Mouse (Mus musculus): ENCODE results near the gene Adam19.

The Adam19 gene

GRCm38 (mm10) chr11:46054911-46055895, 589 bp upstream of the Adam19 start:
- no peak for DNase-seq (ENCODE audit: low read depth, low spot score)

DNA sequence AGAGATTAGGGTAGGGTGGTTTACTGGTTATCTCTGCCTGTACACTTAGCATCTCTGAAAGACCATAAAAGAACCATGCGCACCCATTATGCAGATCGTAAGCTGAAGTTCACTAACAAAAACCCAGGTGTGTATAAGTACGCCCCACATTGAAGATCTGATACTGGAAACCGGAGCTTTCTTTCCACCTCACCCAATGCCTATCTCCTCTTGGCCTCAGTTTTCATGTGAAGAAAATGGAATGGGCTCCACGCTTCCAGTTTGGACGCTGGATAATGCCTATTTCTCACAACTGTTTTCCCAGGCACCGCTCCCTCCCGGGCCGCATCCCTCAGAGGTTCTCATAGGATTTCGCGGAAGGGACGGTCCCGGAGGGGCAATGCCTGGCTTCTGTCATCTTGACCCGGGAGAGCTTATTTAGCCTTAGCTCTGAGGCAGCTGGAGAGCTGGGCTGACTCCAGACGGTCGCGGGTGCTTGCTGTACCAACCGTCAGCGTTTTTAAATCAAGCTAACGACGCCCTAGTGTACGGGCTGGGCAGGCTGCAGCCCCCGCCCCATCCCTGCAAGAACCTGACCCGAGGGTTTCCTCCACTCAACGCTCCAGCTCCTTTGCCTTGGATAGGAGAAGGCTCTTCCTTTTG, 1.1 kb downstream of the Adam19 start:
- DNase-seq (ENCODE audit: low read depth, low spot score) = no peak

GRCm38 (mm10) chr11:46058011-46058410, 2.2 kb downstream of the Adam19 start:
- DNase-seq (ENCODE audit: low read depth, low spot score) = no peak

GRCm38 (mm10) chr11:46058916-46059315, 3.1 kb downstream of the Adam19 start:
- no peak for DNase-seq (ENCODE audit: low read depth, low spot score)

DNA sequence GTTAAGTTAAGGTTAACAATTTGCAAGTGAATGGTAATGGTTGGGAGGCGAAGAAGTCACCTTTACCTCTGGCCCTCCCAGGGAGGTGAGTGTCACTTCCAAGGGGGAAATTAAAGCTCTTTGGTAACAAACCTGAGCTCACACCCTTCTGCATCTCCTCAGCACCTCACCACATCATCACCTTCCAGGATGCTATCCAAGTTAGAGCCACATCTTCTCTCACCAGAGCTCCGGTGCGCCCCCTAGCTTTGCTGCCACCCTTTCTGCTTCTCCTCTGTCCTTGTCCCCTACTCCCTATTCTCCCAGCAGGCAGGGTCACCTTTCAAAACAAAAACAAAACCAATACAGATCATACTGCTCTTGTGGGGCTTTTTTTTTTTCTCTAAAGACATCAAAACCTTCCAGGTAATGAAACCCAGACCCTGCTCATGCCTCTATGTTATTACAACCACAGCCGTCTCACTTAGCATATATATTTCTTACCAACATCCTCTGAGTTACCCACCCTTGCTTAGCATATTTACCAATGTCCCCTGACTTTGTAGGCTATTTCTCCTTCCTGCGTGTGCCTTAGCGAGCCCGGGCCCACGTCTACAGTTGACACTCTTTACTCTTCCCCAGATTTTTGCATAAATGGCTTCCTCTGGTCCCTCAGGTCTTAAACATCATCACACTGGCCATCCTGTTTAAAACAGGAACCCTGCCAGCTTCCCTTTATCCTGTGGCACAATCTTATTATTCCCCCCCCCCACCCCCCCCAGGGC, 4.3 kb downstream of the Adam19 start:
- DNase-seq (ENCODE audit: low read depth, low spot score) = no peak

- no peak for DNase-seq (ENCODE audit: low read depth, low spot score)
Observed at GRCm38 (mm10) chr11:46060651-46061020, 4.8 kb downstream of the Adam19 start.

GRCm38 (mm10) chr11:46061776-46062445, 6.1 kb downstream of the Adam19 start:
- DNase-seq (ENCODE audit: low read depth, low spot score) = no peak

- no peak for DNase-seq (ENCODE audit: low read depth, low spot score)
Observed at GRCm38 (mm10) chr11:46062569-46062968, 6.8 kb downstream of the Adam19 start.

DNA sequence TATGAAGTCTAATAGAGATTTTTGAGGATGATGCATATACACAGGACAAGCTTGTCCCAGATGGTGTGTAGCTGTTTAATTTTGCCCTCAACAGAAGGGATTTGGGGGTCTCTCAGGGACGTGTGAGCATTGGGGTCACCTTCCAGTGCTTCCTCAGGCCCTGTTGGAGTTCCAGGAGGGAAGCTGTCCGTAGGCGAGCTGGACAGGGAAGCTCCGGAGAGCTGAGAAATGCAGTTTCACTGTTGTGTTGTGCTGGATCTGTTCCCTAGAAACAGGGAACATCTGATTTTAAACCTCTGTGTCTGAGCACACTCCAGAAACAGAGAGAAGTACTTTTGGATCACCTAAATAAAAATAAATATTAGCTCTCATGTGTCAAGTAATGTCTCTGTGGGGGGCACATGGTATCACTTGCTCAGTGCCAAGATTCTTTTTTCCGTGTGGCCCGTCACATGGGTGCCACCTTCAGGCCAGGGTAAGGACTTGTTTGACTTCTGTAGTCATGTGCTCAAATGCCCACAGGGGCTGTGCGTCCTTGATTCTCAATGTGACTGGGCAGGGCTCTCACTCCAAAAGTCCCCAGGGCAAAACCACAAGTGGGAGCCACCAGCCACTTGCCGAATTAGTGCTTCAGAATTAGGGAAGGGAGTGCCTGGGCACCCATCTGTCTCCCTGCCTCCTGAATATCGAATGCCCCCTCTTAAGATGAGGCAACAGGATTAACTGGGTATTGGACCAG, 7.4 kb downstream of the Adam19 start:
- DNase-seq (ENCODE audit: low read depth, low spot score) = no peak

DNA sequence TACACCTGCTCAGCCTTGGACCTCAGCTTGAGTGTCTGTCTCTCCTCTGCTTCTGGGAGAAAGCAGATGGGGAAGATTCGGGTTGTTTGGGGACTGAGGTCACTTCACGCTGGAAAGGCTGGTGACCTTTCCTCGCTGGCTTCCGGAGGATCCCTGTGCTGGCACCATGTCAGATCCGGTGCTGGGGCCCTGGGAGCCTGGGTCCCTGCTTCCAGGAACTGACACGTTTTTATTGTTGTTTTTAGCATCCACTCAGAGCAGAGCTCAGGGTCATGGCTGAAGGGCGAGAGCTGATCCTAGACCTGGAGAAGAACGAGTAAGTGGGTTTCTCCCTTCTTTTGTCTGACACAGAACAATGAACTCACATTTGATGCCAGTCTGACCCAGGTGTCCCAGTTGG, 9.0 kb downstream of the Adam19 start:
- DNase-seq (ENCODE audit: low read depth, low spot score) = no peak

DNA sequence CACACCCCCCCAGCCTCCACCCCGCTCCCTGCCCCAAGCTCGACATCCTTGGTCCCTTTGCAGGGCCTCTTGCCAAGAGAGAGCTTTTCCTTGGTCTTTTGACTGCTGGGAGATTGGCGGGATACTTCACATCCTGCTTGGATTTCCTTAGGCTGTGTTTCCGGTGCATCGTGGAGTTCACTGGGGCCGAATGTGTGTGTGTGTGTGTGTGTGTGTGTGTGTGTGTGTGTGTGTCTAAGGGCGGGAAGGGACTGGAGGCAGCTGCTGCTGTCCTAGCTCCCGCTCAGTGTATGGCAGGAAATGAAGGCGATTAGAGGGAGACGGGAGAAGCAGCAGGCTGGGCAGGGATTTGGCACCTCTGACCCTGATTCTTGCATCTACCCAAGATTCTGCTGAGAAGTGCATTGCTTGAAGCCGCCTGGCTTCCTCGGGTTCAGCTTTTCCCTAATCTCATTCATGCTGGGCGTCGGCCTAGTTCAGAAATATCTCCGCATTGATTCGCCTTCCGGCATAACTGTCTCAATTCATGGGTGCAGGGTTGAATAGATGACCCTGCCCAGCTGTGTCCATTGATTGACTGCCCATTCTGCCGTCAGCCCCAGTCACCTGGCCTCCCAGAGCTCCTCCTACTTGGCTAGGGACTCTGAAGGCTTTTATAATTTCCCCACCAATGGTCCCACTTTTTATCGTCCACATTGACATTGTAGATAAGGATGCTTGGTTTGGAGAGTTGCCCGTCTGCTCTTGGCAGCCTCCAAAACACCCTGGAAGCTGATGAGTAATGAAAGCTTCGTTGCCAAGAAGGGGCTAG, 9.6 kb downstream of the Adam19 start:
- DNase-seq (ENCODE audit: low read depth, low spot score) = no peak

- DNase-seq (ENCODE audit: low read depth, low spot score) = no peak
Observed at GRCm38 (mm10) chr11:46067371-46068060, 11.7 kb downstream of the Adam19 start.

DNA sequence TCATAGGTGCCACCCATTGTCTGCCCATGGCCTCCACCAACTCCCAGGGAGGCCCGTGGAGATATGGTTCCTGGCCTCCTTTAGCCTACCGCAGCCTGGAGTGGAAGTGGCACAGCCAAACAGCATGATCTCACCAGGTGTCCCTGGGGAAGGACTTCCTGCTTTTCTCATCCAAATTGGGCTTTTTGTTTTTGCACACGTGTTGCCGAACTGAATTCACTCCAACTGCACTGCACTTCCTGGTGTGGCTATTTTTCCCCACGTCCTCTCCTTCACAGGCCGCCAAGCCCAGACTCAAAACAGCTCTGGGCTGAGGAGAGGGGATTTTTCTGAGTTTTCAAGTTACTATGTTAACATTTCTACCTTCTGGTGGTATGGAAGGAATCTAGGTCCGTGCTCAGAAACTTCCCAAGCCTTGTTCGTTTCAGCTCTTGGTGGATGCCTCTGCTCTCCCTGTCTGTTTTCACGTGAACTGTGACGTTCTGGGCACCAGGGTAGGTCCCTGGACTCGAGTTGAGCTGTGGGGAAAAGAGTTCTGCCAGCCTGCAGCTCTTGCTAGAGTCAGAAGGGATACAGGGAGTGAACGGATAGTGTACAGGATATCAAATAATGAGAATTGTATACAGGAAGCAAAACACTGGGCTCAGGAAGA, 13.1 kb downstream of the Adam19 start:
- no peak for DNase-seq (ENCODE audit: low read depth, low spot score)

- no peak for DNase-seq (ENCODE audit: low read depth, low spot score)
Observed at GRCm38 (mm10) chr11:46069408-46070003, 13.7 kb downstream of the Adam19 start.

GRCm38 (mm10) chr11:46070161-46070560, 14.4 kb downstream of the Adam19 start:
- DNase-seq (ENCODE audit: low read depth, low spot score) = no peak

- DNase-seq (ENCODE audit: low read depth, low spot score) = no peak
Observed at GRCm38 (mm10) chr11:46070789-46071188, 15.0 kb downstream of the Adam19 start.

DNA sequence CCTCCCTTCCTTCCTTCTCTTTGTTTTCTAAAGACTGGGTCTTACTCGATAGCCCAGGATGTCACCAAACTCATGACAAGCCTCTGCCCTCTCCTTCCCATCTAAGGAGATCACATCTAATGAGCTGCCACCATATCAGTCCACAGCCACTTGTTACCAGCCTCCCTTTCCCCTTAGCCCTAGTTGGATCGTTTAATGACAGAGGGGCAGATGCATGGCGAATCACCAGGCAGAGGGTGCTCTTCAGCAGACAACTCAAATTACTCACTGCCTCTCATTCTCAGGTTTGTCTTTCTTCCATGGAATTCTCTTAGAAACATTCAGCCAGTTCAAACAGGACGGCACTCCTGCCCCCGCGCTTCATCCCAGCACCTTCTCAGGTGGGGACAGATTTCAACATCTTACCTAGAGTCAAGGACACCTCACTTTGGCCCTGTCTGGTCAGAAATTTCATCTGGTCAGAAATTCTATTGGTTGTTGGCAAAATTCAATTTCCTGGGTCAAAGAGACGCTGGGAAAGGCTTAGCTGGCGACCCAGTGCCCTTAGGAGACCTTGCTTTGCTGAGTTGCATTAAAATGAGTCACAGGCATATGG, 16.8 kb downstream of the Adam19 start:
- DNase-seq (ENCODE audit: low read depth, low spot score) = no peak
